ENCODE assay signal across 25 mouse cellular contexts in genomic region chr8:113125586-113125985, GRCm38 (mm10).
"Had no signal": no experiment of that assay in that cellular context is flagged by ENCODE, and none has a peak within 500 bp of the region (broad histone marks: within the 10 kb centered on the region; RNA-seq: fewer than 3 reads in every experiment).

No protein-coding gene starts in this region.

- H3K4me1 ChIP-seq: heart, embryonic 13.5 days; heart, embryonic 15.5 days; kidney, embryonic 15.5 days; limb, embryonic 13.5 days; limb, embryonic 15.5 days had no signal

- H3K9me3 ChIP-seq: heart, embryonic 13.5 days; heart, embryonic 15.5 days; kidney, embryonic 15.5 days; limb, embryonic 13.5 days; limb, embryonic 15.5 days had no signal

- H3K4me2 ChIP-seq: heart, embryonic 11.5 days; heart, embryonic 13.5 days; heart, embryonic 15.5 days; hindbrain, embryonic 14.5 days; kidney, embryonic 15.5 days; limb, embryonic 13.5 days; limb, embryonic 15.5 days; liver, embryonic 11.5 days had no signal

- H3K9ac ChIP-seq: heart, embryonic 13.5 days; heart, embryonic 15.5 days; hindbrain, embryonic 14.5 days; kidney, embryonic 15.5 days; limb, embryonic 13.5 days; limb, embryonic 15.5 days had no signal

- DNase-seq: gastrocnemius, postnatal 14 days; gastrocnemius, postnatal 36 days; heart, adult 11 months; heart, adult 2 months; heart, postnatal 14 days; heart, postnatal 36 days; kidney, adult 11 months; kidney, adult 2 months; kidney, adult 9 months; kidney, postnatal 14 days; kidney, postnatal 36 days; layer of hippocampus, adult 9-11 months; layer of hippocampus, postnatal 36 days; left cerebral cortex, postnatal 4 days had no signal

- H3K27me3 ChIP-seq: heart, embryonic 13.5 days; heart, embryonic 15.5 days; kidney, embryonic 15.5 days; limb, embryonic 13.5 days; limb, embryonic 15.5 days had no signal

- H3K4me3 ChIP-seq: heart, adult 2 months; heart, embryonic 13.5 days; heart, embryonic 15.5 days; kidney, embryonic 15.5 days; limb, embryonic 13.5 days; limb, embryonic 15.5 days had no signal

- H3K27ac ChIP-seq: heart, adult 2 months; heart, embryonic 13.5 days; heart, embryonic 15.5 days; hindbrain, embryonic 14.5 days; kidney, embryonic 15.5 days; kidney, postnatal 0 days; limb, embryonic 13.5 days; limb, embryonic 15.5 days had no signal

- H3K36me3 ChIP-seq: heart, embryonic 13.5 days; heart, embryonic 15.5 days; kidney, embryonic 15.5 days; limb, embryonic 13.5 days; limb, embryonic 15.5 days had no signal

- ATAC-seq: hindbrain, embryonic 16.5 days; intestine, embryonic 16.5 days had no signal
